Mouse (Mus musculus) heart, embryonic 14.5 days (tissue): ENCODE measurements around the gene Dtnb. TPM values are rescaled to one million over a fixed set of nuclear protein-coding genes. Genes with fewer than 3 reads are reported as not detected.

Source experiments
- ATAC-seq: fragments of 200-750 bp; cut with Nextera tagmentation; 2 replicates; pipeline ENCODE4 v1.8.0; 2017; ENCODE audit warnings: low read depth, moderate TSS enrichment; ENCODE audit not compliant: insufficient number of reproducible peaks, insufficient read depth, low FRiP score
- H3K27ac ChIP-seq, 2 experiments: fragments of 200-500 bp in 1 of 2; fragments of 300-500 bp in 1 of 2; sonication (generic) in 1 of 2; replicated peaks in 1 of 2; 2 replicates each; pipeline ENCODE4 v1.5.1; 2012 to 2014; ENCODE audit warnings: low read depth in 2 of 2, low read length in 2 of 2, control low read depth in 1 of 2, mild to moderate bottlenecking in 1 of 2, mixed read lengths in 1 of 2; ENCODE audit not compliant: control insufficient read depth in 1 of 2, insufficient read depth in 1 of 2
- H3K27me3 ChIP-seq: fragments of 300-500 bp; sonication (generic); 2 replicates; pipeline ENCODE4 v1.6.1; 2014; ENCODE audit warnings: mild to moderate bottlenecking, low read length, control low read depth; ENCODE audit not compliant: control insufficient read depth, insufficient read depth
- H3K36me3 ChIP-seq: fragments of 300-500 bp; sonication (generic); 2 replicates; pipeline ENCODE4 v1.6.1; 2014; ENCODE audit warnings: mild to moderate bottlenecking, control low read depth, low read length, mixed read lengths; ENCODE audit not compliant: control insufficient read depth, insufficient read depth
- H3K4me1 ChIP-seq, 2 experiments: fragments of 200-500 bp in 1 of 2; fragments of 300-500 bp in 1 of 2; sonication (generic) in 1 of 2; 2 replicates each; pipeline ENCODE4 v1.6.1; 2012 to 2014; ENCODE audit warnings: low read length in 2 of 2, control low read depth in 1 of 2, mixed read lengths in 1 of 2; ENCODE audit not compliant: control insufficient read depth in 2 of 2, insufficient read depth in 2 of 2
- H3K4me2 ChIP-seq: fragments of 300-500 bp; sonication (generic); 2 replicates; pipeline ENCODE4 v1.6.1; 2014; ENCODE audit warnings: mild to moderate bottlenecking, low read length
- H3K4me3 ChIP-seq, 2 experiments: fragments of 200-500 bp in 1 of 2; fragments of 300-500 bp in 1 of 2; sonication (generic) in 1 of 2; 2 replicates each; pipeline ENCODE4 v1.5.1; 2012 to 2014; ENCODE audit warnings: low read length in 2 of 2, mild to moderate bottlenecking in 2 of 2, control low read depth in 1 of 2, low read depth in 1 of 2, moderate library complexity in 1 of 2; ENCODE audit not compliant: control insufficient read depth in 1 of 2, insufficient read depth in 1 of 2
- H3K9ac ChIP-seq: fragments of 300-500 bp; sonication (generic); 2 replicates; pipeline ENCODE4 v1.6.1; 2014; ENCODE audit warnings: mild to moderate bottlenecking, low read length
- H3K9me3 ChIP-seq: fragments of 300-500 bp; sonication (generic); 2 replicates; pipeline ENCODE4 v1.6.1; 2016; ENCODE audit warnings: low read length, control low read depth; ENCODE audit not compliant: control insufficient read depth
- WGBS: fragments of 180-500 bp; shearing (Covaris S2); extraction: QIAGEN DNeasy Blood & Tissue Kit; methylation state at CpG from one replicate; pipeline ENCODE4 v1.1.7; 2014; 5-methylcytosine and 5-hydroxymethylcytosine counted together
- polyA plus RNA-seq: library from polyadenylated mRNA; unstranded; fragments of >200 nt; fragmentation: Nextera tagmentation; extraction: Ambion mirVana; gene quantifications from 2 replicates; pipeline ENCODE4 v1.2.1, GENCODE M21; 2014

The Dtnb gene
- polyA plus RNA-seq, 1 experiment from 2014 or later: 19.6 TPM

- Histone ChIP-seq H3K4me3 (no peak overlapping the region), H3K27ac (no peak overlapping the region), H3K36me3 (no peaks in the 10 kb centered on the region), H3K4me2 (no peak overlapping the region), H3K4me1 (peaks cover 0 to 9% of the 10 kb centered on the region in 2 experiments; a peak in 3 of 4 replicates), H3K27me3 (no peaks in the 10 kb centered on the region), H3K9ac (no peak overlapping the region), H3K9me3 (no peaks in the 10 kb centered on the region)
- ATAC-seq: no peak
- 74% methylated on average over 3 of the region's 3 CpGs for WGBS
These were observed 26.7 kb upstream of the Dtnb start for GRCm38 (mm10) chr12:3545451-3545850.

DNA sequence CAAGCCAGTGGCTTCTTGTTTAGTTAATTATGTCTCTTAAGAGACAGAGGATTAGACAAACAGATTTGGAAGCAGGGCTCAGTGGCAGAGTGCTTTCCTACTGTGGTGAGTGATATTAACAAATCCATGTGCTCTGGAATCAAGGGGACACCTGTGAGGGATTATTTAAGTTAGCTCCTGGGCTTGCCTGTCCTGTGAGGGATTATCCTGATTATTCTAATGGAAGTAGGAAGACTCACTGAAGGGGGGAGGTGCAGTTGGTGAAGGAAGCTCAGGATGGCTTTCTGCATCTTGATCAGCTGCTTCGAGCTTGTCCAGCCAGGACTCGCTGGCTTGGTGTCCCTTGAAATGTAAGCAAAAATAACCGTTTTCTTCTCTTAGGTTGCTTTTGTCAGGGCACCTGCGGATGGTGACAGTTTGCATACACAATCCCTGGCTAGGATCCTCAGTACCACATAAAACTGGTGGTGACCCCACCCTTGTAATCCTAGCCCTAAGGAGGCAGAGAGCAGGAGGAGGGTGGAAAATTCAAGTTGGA lies 26.0 kb upstream of the Dtnb start:
- H3K9me3 ChIP-seq: no peaks in the 10 kb centered on the region
- no peaks in the 10 kb centered on the region for H3K36me3 ChIP-seq
- 48% methylated on average over 4 of the region's 4 CpGs for WGBS
- H3K27ac ChIP-seq: no peak overlapping the region
- H3K4me1 ChIP-seq: peaks cover 0 to 9% of the 10 kb centered on the region in 2 experiments; a peak in 3 of 4 replicates
- no peaks in the 10 kb centered on the region for H3K27me3 ChIP-seq
- ATAC-seq: no peak
- H3K4me2 ChIP-seq: no peak overlapping the region
- no peak overlapping the region for H3K4me3 ChIP-seq
- no peak overlapping the region for H3K9ac ChIP-seq

DNA sequence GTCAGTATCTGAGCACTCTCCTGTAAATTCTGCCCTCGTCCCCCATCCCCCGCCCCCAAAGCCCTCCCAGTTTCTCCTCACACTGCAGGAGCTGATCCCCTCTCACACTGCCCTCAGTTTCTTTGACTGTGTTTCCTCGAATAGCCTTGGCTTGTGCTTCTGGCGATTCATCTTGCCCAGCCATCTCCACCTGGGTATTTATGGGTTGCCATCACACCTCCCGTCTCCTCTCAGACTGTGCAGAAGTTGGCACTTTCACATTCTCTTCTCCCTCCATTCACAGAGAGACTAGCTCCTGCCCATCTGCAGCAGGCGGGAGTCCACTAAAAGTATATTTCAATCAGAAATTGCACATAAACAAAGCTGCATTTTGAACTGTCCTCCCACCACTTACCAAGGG lies 25.4 kb upstream of the Dtnb start:
- H3K9me3 ChIP-seq: no peaks in the 10 kb centered on the region
- H3K36me3 ChIP-seq: no peaks in the 10 kb centered on the region
- H3K27me3 ChIP-seq: no peaks in the 10 kb centered on the region
- no peak for ATAC-seq
- no peak overlapping the region for H3K4me2 ChIP-seq
- H3K27ac ChIP-seq: no peak overlapping the region
- H3K9ac ChIP-seq: no peak overlapping the region
- peaks cover 0 to 9% of the 10 kb centered on the region in 2 experiments; a peak in 3 of 4 replicates for H3K4me1 ChIP-seq
- no peak overlapping the region for H3K4me3 ChIP-seq
- 30% methylated on average over 6 of the region's 6 CpGs for WGBS

GRCm38 (mm10) chr12:3547506-3547905 lies 24.7 kb upstream of the Dtnb start:
- ATAC-seq: no peak
- H3K4me1 ChIP-seq: peaks cover 0 to 9% of the 10 kb centered on the region in 2 experiments; a peak in 3 of 4 replicates
- no peaks in the 10 kb centered on the region for H3K27me3 ChIP-seq
- H3K27ac ChIP-seq: no peak overlapping the region
- 42% methylated on average over 4 of the region's 4 CpGs for WGBS
- no peak overlapping the region for H3K4me3 ChIP-seq
- H3K4me2 ChIP-seq: no peak overlapping the region
- H3K36me3 ChIP-seq: no peaks in the 10 kb centered on the region
- no peaks in the 10 kb centered on the region for H3K9me3 ChIP-seq
- H3K9ac ChIP-seq: no peak overlapping the region

DNA sequence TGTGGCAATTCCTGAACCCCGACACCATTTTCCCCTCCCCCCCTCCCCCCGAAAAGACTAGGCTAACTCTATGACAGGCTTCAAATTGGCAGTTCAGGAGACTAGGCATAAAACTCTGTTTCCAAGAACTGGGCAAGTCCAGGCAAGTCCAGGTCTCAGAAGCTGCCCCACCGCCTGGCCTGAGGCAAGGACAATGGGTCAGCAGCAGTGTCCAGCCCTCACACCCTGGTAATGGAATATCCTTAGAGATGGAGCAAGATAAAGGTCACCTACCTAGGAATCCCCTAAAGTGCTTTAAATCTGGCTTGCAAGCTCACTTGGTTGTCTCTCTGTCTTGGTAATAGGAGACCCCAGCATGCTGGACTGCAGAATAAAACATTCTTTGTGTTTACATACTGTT lies 24.3 kb upstream of the Dtnb start:
- no peaks in the 10 kb centered on the region for H3K36me3 ChIP-seq
- 69% methylated on average over 3 of the region's 3 CpGs for WGBS
- H3K27ac ChIP-seq: no peak overlapping the region
- no peak overlapping the region for H3K9ac ChIP-seq
- no peak overlapping the region for H3K4me3 ChIP-seq
- H3K9me3 ChIP-seq: no peaks in the 10 kb centered on the region
- no peak for ATAC-seq
- H3K4me2 ChIP-seq: no peak overlapping the region
- peaks cover 0 to 9% of the 10 kb centered on the region in 2 experiments; a peak in 3 of 4 replicates for H3K4me1 ChIP-seq
- H3K27me3 ChIP-seq: no peaks in the 10 kb centered on the region

GRCm38 (mm10) chr12:3548582-3549211 lies 23.5 kb upstream of the Dtnb start:
- Histone ChIP-seq H3K9ac (no peak overlapping the region), H3K4me1 (peaks cover 0 to 9% of the 10 kb centered on the region in 2 experiments; a peak in 3 of 4 replicates), H3K27ac (no peak overlapping the region), H3K27me3 (no peaks in the 10 kb centered on the region), H3K36me3 (no peaks in the 10 kb centered on the region), H3K4me3 (no peak overlapping the region), H3K9me3 (no peaks in the 10 kb centered on the region), H3K4me2 (no peak overlapping the region)
- ATAC-seq: no peak; the same call in 1 of the 2 replicates
- WGBS: 34% methylated on average over 5 of the region's 5 CpGs

DNA sequence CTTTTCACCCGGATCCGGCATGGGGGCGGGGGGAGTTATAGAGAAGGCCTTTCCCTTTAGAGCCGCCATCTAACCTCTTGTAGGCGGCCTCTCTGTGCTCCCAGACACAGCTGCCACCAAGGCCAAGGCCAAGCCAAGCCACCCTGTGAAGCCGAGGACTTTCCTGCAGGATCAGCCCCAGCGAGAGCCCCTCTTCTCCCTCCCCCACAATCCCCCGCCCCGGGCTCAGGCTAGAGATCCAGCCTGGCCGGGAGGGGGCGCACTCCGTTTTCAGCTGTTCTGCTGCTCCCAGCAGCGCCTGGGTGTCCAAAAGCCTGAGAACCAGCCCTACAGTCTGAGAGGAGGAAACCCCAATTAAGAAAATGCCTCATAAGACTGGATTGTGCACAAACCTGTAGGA lies 21.9 kb upstream of the Dtnb start:
- no peak for ATAC-seq
- Histone ChIP-seq H3K4me2 (0 out of 2 replicates have a peak overlapping the region, but pooled peaks have one; percentile 21), H3K9me3 (no peaks in the 10 kb centered on the region), H3K4me3 (no peak overlapping the region), H3K27ac (no peak overlapping the region), H3K36me3 (no peaks in the 10 kb centered on the region), H3K4me1 (peaks cover 0 to 9% of the 10 kb centered on the region in 2 experiments; a peak in 3 of 4 replicates), H3K9ac (no peak overlapping the region), H3K27me3 (no peaks in the 10 kb centered on the region)
- WGBS: 14% methylated on average over 13 of the region's 13 CpGs
